Mouse (Mus musculus) megakaryocyte, embryonic 14.5 days (primary cell): ENCODE results near the gene Smad5.

Source experiments
- FLI1 ChIP-seq: IDR thresholded peaks from 2 replicates; pipeline ENCODE4 v1.6.1; 2012; ENCODE audit warnings: low read length, inconsistent platforms, mixed read lengths
- GATA1 ChIP-seq: IDR thresholded peaks from 3 replicates; pipeline ENCODE4 v1.6.1; 2012; ENCODE audit warnings: mixed read lengths, low read length, inconsistent platforms, borderline replicate concordance

DNA sequence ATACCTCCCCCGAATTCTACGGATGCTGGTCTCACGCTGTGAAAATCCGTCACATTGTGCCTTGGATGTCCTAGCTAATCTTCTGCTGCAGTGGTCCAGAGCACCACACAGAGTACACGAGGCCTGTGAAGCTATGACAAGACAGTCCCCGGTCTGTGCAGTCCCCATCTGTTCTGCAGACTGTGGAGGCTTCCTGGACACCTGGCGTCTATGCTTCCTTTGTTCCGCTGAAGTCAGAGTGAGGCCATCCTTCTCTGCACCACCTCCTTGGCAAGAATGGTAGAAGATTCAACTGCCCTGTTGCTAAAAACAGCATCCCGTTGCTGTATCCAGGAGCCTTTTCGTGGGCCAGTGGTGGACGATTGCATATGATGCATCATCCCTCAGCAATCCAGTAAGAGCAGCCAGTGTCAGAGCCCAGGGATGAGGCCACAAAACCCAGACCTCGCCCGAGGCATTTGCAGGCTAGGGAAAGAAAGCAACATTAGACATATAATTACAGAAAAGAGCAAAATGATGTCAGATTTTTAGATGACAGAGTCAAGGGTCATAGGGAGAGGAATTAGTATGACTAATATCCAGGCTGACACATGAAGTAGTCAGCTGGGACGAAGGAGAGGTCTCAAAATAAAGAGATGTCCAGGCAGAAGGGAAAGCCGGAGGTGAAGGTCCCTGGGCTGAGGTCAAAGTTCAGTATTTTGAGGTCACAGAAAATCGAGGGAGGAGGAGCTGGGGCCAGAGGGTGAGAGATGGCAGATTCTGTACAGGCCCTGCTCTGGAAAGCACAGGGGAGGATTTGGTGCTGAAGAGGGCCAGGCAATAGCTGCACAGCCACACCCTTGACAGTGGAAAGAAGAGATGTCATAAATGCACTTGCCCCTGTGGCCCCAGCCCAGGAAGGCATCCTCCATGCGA is 38.3 kb upstream of the Smad5 start:
- TF ChIP-seq GATA1 (no peak), FLI1 (no peak)
